Comparison of ENCODE assay signal across 8 mouse cellular contexts in the genomic region with DNA sequence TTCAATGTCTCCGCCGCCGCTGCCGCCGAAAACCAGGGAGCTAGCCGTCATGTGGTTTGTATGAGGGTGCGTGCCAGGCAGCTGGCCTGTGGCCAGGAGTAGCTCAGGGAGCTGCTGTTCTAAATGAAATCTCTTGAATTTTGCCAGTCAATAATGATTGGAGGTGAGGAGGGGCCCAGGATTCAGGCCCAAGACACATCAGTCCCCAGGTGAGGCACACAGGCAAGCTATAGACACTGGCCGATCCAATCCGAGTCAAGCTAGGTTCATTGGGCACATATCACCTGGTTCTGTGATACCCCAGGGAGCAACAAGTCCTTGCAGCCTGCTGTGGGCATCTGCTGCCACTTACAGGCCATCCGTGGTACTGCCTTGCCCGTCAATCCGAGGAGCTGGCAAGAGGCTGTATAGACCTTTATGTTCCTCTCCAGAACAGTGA. TPM values are rescaled to one million over a fixed set of nuclear protein-coding genes. Genes with fewer than 3 reads are reported as not detected.
A peak's percentile ranks its signal among the peaks of the same experiment; 100 is the strongest.
DNase-seq lines count a peak whose midpoint lies in the region; ATAC-seq and TF ChIP-seq lines count a peak whose summit lies in the region.

No protein-coding gene starts in this region.

- intact Hi-C loops in heart, postnatal 36 days (cut with DNase I), result loop anchor here (2.0 kb wide), 3 partner anchors 39 to 207 kb away; no protein-coding TSS in a partner anchor

- no peak overlapping the region for H3K4me3 ChIP-seq in G1E (ENCODE audit: low read depth, low read length)

- peaks cover 21% of the 10 kb centered on the region for H3K27me3 ChIP-seq in G1E (ENCODE audit: insufficient read depth, low read length)

- no peak for DNase-seq in G1E (ENCODE audit: low spot score)
- peak; percentile 88 for DNase-seq in adrenal gland, postnatal 14 days
- peak; percentile 79 for DNase-seq in embryo, embryonic 9.5 days (ENCODE audit: extremely low spot score)
- peak; percentile 62 to 74 for DNase-seq in heart, postnatal 36 days
- peak; percentile 91 to 94 for DNase-seq in layer of hippocampus, postnatal 10 days (ENCODE audit: low spot score in 2 of 2)
- peak; percentile 69 to 77 for DNase-seq in right cerebral cortex, postnatal 36 days (ENCODE audit: low spot score in 2 of 2)

- no peaks in the 10 kb centered on the region for H3K4me1 ChIP-seq in G1E (ENCODE audit: insufficient read depth, low read depth, low read length)

- no peak for ATAC-seq in G1E (ENCODE audit: extremely low read depth, insufficient number of reproducible peaks, low FRiP score, poor library complexity, severe bottlenecking)
- peak; percentile 93 for ATAC-seq in megakaryocyte progenitor cell, adult 5-6 weeks (replicated peaks; ENCODE audit: poor library complexity)
- no peak for ATAC-seq in inflammation-experienced regulatory T-cells, adult 6 months

- TF ChIP-seq CTCF in G1E (IDR thresholded peaks at IDR 0.05; ENCODE audit: low read depth, low read length), result peak; percentile 83

- no peaks in the 10 kb centered on the region for H3K36me3 ChIP-seq in G1E (replicated peaks)

- H3K9me3 ChIP-seq in G1E (replicated peaks), result no peaks in the 10 kb centered on the region

RNA-seq across cellular contexts. Expression of a gene that starts 3.1 kb away (rescaled TPM):
- not detected in 2 replicates for total RNA-seq in G1E (2014; fragmentation: Nextera tagmentation)
- not detected in 2 replicates for total RNA-seq in G1E (2017)
- not detected in 2 replicates for polyA plus RNA-seq in G1E (2012)
- 5.4 and 12.6 TPM in 2 replicates for total RNA-seq in adrenal gland, postnatal 14 days (2021)
- under 1 TPM in 1 of 2 experiments, not detected in 1; 0.22 TPM for total RNA-seq in heart, postnatal 36 days (2021)
- under 1 TPM in 1 of 2 experiments, not detected in 1; 0.37 TPM for total RNA-seq in layer of hippocampus, postnatal 10 days (2021)
- not detected in 2 replicates for total RNA-seq in megakaryocyte progenitor cell, adult 5-6 weeks (2015)
- not detected in 2 replicates for total RNA-seq in megakaryocyte progenitor cell, adult 5-6 weeks (2017)
- not detected for polyA plus RNA-seq in inflammation-experienced regulatory T-cells, adult 6 months (2017; shearing (Covaris generic))

RNA-seq across cellular contexts. Expression of a gene that starts 10.0 kb away (rescaled TPM):
- total RNA-seq in G1E (2014; fragmentation: Nextera tagmentation) (not detected in 2 replicates), G1E (2017) (0.05 and 0.06 TPM in 2 replicates)
- not detected in 2 replicates for polyA plus RNA-seq in G1E (2012)
- total RNA-seq in adrenal gland, postnatal 14 days (2021), result 7.6 and 28.3 TPM in 2 replicates
- total RNA-seq in heart, postnatal 36 days (2021), result under 1 TPM; 0.38 to 0.50 TPM
- total RNA-seq in layer of hippocampus, postnatal 10 days (2021), result 1 to 10 TPM; 5.3 to 7.3 TPM
- not detected in 2 replicates for total RNA-seq in megakaryocyte progenitor cell, adult 5-6 weeks (2015)
- total RNA-seq in megakaryocyte progenitor cell, adult 5-6 weeks (2017), result not detected in 2 replicates
- polyA plus RNA-seq in inflammation-experienced regulatory T-cells, adult 6 months (2017; shearing (Covaris generic)), result not detected

RNA-seq across cellular contexts. Expression of a gene that starts 31.7 kb away (rescaled TPM):
- total RNA-seq in G1E (2014; fragmentation: Nextera tagmentation), result not detected in 2 replicates
- total RNA-seq in G1E (2017), result not detected in 2 replicates
- polyA plus RNA-seq in G1E (2012), result not detected in 2 replicates
- total RNA-seq in adrenal gland, postnatal 14 days (2021), result not detected in 2 replicates
- not detected for total RNA-seq in heart, postnatal 36 days (2021)
- under 1 TPM in 1 of 2 experiments, not detected in 1; 0.59 TPM for total RNA-seq in layer of hippocampus, postnatal 10 days (2021)
- total RNA-seq in megakaryocyte progenitor cell, adult 5-6 weeks (2015), result not detected in 2 replicates
- total RNA-seq in megakaryocyte progenitor cell, adult 5-6 weeks (2017), result not detected in 2 replicates
- polyA plus RNA-seq in inflammation-experienced regulatory T-cells, adult 6 months (2017; shearing (Covaris generic)), result not detected

RNA-seq across cellular contexts. Expression of a gene that starts 43.8 kb away (rescaled TPM):
- total RNA-seq in G1E (2014; fragmentation: Nextera tagmentation) (not detected in 2 replicates), G1E (2017) (not detected in 2 replicates)
- not detected in 2 replicates for polyA plus RNA-seq in G1E (2012)
- 1.4 and 2.9 TPM in 2 replicates for total RNA-seq in adrenal gland, postnatal 14 days (2021)
- total RNA-seq in heart, postnatal 36 days (2021), result not detected
- not detected for total RNA-seq in layer of hippocampus, postnatal 10 days (2021)
- total RNA-seq in megakaryocyte progenitor cell, adult 5-6 weeks (2015), result not detected in 2 replicates
- not detected in 2 replicates for total RNA-seq in megakaryocyte progenitor cell, adult 5-6 weeks (2017)
- not detected for polyA plus RNA-seq in inflammation-experienced regulatory T-cells, adult 6 months (2017; shearing (Covaris generic))
